Mouse (Mus musculus) ES-Bruce4 (cell line): ENCODE results near the gene Lclat1. TPM values are rescaled to one million over a fixed set of nuclear protein-coding genes. Genes with fewer than 3 reads are reported as not detected.

ENCODE experiments used
- H3K27ac ChIP-seq: 2 replicates; pipeline ENCODE4 v1.5.1; 2012; ENCODE audit warnings: low read length, inconsistent platforms; ENCODE audit not compliant: insufficient read depth
- H3K27me3 ChIP-seq: 2 replicates; pipeline ENCODE4 v1.6.1; 2012; ENCODE audit warnings: mild to moderate bottlenecking, low read length, inconsistent platforms; ENCODE audit not compliant: control insufficient read depth, poor library complexity, insufficient read depth, severe bottlenecking
- H3K36me3 ChIP-seq: 2 replicates; pipeline ENCODE4 v1.6.1; 2012; ENCODE audit warnings: inconsistent platforms, mild to moderate bottlenecking, low read length, moderate library complexity; ENCODE audit not compliant: control insufficient read depth, poor library complexity, insufficient read depth, severe bottlenecking
- H3K4me1 ChIP-seq: one replicate; pipeline ENCODE4 v1.8.1; 2011; ENCODE audit warnings: low read length; ENCODE audit not compliant: control insufficient read depth, insufficient read depth
- H3K4me3 ChIP-seq: 2 replicates; pipeline ENCODE4 v1.5.1; 2011; ENCODE audit warnings: low read depth, mild to moderate bottlenecking, low read length
- H3K9ac ChIP-seq: 2 replicates; pipeline ENCODE4 v1.6.1; 2012; ENCODE audit warnings: low read depth, mild to moderate bottlenecking, inconsistent platforms; ENCODE audit not compliant: poor library complexity, severe bottlenecking
- H3K9me3 ChIP-seq: replicated peaks from 2 replicates; pipeline ENCODE4 v1.6.1; 2012; ENCODE audit warnings: mild to moderate bottlenecking, low read length, inconsistent platforms; ENCODE audit not compliant: control insufficient read depth, poor library complexity, insufficient read depth, severe bottlenecking
- CTCF ChIP-seq: IDR thresholded peaks from one replicate; pipeline ENCODE4 v1.8.1; 2011; ENCODE audit warnings: low read depth, low read length
- EP300 ChIP-seq: IDR thresholded peaks from 2 replicates; pipeline ENCODE4 v1.6.1; 2011; ENCODE audit warnings: low read depth, low read length; ENCODE audit not compliant: insufficient read depth
- POLR2A ChIP-seq: IDR thresholded peaks from one replicate; pipeline ENCODE4 v1.8.1; 2011; ENCODE audit warnings: low read length; ENCODE audit not compliant: insufficient read depth
- polyA plus RNA-seq: library from polyadenylated mRNA; stranded (reverse); fragments of >200 nt; gene quantifications from 2 replicates; pipeline ENCODE4 v1.2.4, GENCODE M21; 2011; ENCODE audit warnings: low read depth; ENCODE audit not compliant: missing spikeins, insufficient read depth, insufficient read length

Lclat1 gene
- polyA plus RNA-seq, 1 experiment: 12.1 TPM

GRCm38 (mm10) chr17:73170141-73170540, 62.4 kb downstream of the Lclat1 start:
- Histone ChIP-seq H3K9me3 (no peaks in the 10 kb centered on the region), H3K4me1 (no peaks in the 10 kb centered on the region), H3K36me3 (no peaks in the 10 kb centered on the region), H3K9ac (no peak overlapping the region), H3K27me3 (no peaks in the 10 kb centered on the region), H3K27ac (no peak overlapping the region), H3K4me3 (no peak overlapping the region)
- TF ChIP-seq POLR2A (no peak), CTCF (no peak), EP300 (no peak)

- H3K4me3 ChIP-seq: no peak overlapping the region
- H3K4me1 ChIP-seq: no peaks in the 10 kb centered on the region
- TF ChIP-seq CTCF: peak; percentile 62
- TF ChIP-seq POLR2A: no peak
- H3K9me3 ChIP-seq: no peaks in the 10 kb centered on the region
- no peak overlapping the region for H3K9ac ChIP-seq
- H3K36me3 ChIP-seq: no peaks in the 10 kb centered on the region
- no peak overlapping the region for H3K27ac ChIP-seq
- no peaks in the 10 kb centered on the region for H3K27me3 ChIP-seq
Measured at GRCm38 (mm10) chr17:73174083-73174562, 66.3 kb downstream of the Lclat1 start.

- no peak overlapping the region for H3K9ac ChIP-seq
- TF ChIP-seq CTCF (no peak), EP300 (no peak), POLR2A (no peak)
- H3K4me3 ChIP-seq: no peak overlapping the region
- no peaks in the 10 kb centered on the region for H3K9me3 ChIP-seq
- no peaks in the 10 kb centered on the region for H3K36me3 ChIP-seq
- H3K27ac ChIP-seq: no peak overlapping the region
- H3K27me3 ChIP-seq: no peaks in the 10 kb centered on the region
- H3K4me1 ChIP-seq: no peaks in the 10 kb centered on the region
Measured at GRCm38 (mm10) chr17:73175720-73176119, 67.9 kb downstream of the Lclat1 start.

GRCm38 (mm10) chr17:73177079-73177478, 69.3 kb downstream of the Lclat1 start:
- Histone ChIP-seq H3K4me1 (no peaks in the 10 kb centered on the region), H3K27ac (no peak overlapping the region), H3K9ac (no peak overlapping the region), H3K9me3 (no peaks in the 10 kb centered on the region), H3K27me3 (no peaks in the 10 kb centered on the region), H3K4me3 (no peak overlapping the region), H3K36me3 (no peaks in the 10 kb centered on the region)
- TF ChIP-seq POLR2A: no peak
- TF ChIP-seq EP300: no peak
- no peak for TF ChIP-seq CTCF

- Histone ChIP-seq H3K9me3 (no peaks in the 10 kb centered on the region), H3K27ac (no peak overlapping the region), H3K36me3 (no peaks in the 10 kb centered on the region), H3K9ac (no peak overlapping the region), H3K4me1 (no peaks in the 10 kb centered on the region), H3K27me3 (no peaks in the 10 kb centered on the region), H3K4me3 (no peak overlapping the region)
- TF ChIP-seq POLR2A (no peak), CTCF (no peak), EP300 (no peak)
Measured at GRCm38 (mm10) chr17:73186929-73187328, 79.1 kb downstream of the Lclat1 start.

- H3K4me1 ChIP-seq: no peaks in the 10 kb centered on the region
- H3K9me3 ChIP-seq: no peaks in the 10 kb centered on the region
- H3K27me3 ChIP-seq: no peaks in the 10 kb centered on the region
- TF ChIP-seq CTCF (no peak), POLR2A (no peak), EP300 (no peak)
- no peak overlapping the region for H3K9ac ChIP-seq
- H3K4me3 ChIP-seq: no peak overlapping the region
- H3K27ac ChIP-seq: no peak overlapping the region
- no peaks in the 10 kb centered on the region for H3K36me3 ChIP-seq
Measured at GRCm38 (mm10) chr17:73194146-73194545, 86.4 kb downstream of the Lclat1 start.

GRCm38 (mm10) chr17:73194575-73194974, 86.8 kb downstream of the Lclat1 start:
- H3K4me3 ChIP-seq: no peak overlapping the region
- TF ChIP-seq EP300 (no peak), POLR2A (no peak), CTCF (no peak)

More at GRCm38 (mm10) chr17:73194575-73194974, 86.8 kb downstream of the Lclat1 start:
- Histone ChIP-seq H3K27ac (no peak overlapping the region), H3K36me3 (no peaks in the 10 kb centered on the region), H3K4me1 (no peaks in the 10 kb centered on the region), H3K9ac (no peak overlapping the region), H3K27me3 (no peaks in the 10 kb centered on the region), H3K9me3 (no peaks in the 10 kb centered on the region)
